Mouse (Mus musculus): ENCODE results near the gene Rab3gap2.
"Not testable (repeated sequence)": the region's sequence is repeated elsewhere in the genome, so short reads cannot be mapped to it uniquely, and the experiment has no call there.

Rab3gap2 gene

DNA sequence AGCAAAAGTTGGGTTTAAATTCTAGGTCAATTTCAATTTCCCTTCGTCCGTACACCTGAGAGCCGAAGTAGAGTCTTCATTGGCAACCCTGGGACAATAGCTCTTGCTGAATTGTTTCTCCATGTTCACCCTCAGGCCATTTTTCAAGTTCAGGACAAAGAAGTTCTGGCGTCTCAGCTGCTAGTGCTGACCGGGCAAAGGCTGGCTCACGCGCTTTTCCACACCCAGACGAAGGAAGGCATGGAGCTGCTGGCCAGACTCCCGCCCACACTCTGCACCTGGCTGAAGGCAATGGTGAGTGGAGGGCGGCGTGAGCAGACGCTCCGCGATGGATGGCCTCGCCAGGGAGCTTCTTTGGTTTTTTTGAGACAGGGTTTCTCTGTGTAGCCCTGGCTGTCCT, 79.3 kb downstream of the Rab3gap2 start:
- no peak for DNase-seq (ENCODE audit: low spot score)

GRCm38 (mm10) chr1:185284740-185285139, 80.8 kb downstream of the Rab3gap2 start:
- peak; percentile 35 for DNase-seq (ENCODE audit: low spot score)

DNA sequence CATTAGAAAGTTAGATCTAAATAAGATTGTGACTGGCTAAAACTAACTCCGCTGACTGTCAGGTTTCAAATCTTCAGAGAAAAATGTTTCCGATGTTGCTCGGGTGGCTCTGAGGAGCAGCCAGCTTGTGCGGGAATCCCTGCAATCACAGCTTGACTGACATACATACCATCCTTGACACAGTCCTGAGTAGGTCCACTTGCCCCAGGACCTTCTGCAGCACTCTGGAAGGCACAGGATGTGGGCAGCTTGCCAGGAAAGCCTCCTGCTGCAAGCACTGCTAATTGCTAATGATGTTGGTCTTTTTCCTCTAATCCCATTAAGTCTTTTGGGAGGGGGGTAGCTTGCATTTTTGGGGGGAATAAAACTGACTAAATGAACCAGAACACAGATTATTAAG, 81.3 kb downstream of the Rab3gap2 start:
- DNase-seq (ENCODE audit: low spot score), result no peak

- no peak for DNase-seq (ENCODE audit: low spot score)
Observed at GRCm38 (mm10) chr1:185287066-185287465, 83.1 kb downstream of the Rab3gap2 start.

GRCm38 (mm10) chr1:185289231-185289630, 85.3 kb downstream of the Rab3gap2 start:
- no peak for DNase-seq (ENCODE audit: low spot score)

DNA sequence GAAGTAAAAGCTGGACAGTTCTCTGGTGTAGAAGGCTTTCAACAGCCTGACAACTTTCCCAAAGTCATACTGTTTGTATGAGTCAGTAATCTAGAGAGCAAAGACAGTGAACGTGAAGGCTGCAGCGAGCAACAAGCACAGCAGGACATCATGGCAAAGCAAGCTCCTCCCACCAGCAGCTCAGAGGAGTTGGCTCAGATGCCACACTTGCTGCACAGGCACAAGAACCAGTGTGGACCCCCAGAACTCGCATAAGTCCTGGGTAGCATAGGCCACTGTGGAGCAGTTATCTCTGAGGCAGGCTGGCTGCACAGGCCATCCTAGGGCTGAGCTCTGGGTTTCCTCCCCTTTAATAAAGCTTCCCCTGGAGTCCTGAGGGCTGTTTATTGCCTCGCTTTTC, 87.4 kb downstream of the Rab3gap2 start:
- DNase-seq (ENCODE audit: low spot score), result no peak

DNA sequence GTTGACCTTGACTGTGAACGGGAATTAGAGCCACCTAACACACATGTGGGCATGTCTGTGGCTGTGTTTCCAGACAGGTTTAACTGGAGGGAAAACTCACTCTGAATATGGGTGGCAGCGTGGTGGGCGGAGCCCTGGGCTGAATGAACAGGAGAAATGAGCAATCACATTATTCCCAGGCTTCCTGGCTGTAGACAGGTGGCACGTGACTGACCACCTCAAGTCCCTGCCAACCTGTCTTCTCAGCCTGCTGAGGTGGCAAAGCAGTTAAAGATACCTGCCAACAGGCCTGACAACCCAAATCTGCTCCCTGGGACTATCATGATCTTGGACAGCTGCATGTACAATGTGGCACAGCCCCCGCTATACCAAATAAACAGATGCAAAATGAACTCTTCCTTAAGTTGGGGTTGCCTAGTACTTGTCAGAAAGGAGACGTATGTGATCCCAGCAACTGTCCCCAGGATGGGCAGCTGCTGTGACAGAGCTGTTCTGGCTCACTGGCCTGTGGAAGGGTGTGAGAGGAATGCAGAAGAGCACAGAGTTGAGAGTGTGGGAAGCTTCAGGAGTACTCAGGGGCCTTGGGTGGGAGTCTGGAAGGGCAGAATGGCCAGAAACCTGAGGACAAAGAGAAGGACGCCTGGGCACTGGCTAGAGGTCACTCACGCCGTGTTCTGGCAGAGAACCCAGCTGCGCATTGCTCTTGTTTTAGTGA, 88.9 kb downstream of the Rab3gap2 start:
- no peak for DNase-seq (ENCODE audit: low spot score)

DNA sequence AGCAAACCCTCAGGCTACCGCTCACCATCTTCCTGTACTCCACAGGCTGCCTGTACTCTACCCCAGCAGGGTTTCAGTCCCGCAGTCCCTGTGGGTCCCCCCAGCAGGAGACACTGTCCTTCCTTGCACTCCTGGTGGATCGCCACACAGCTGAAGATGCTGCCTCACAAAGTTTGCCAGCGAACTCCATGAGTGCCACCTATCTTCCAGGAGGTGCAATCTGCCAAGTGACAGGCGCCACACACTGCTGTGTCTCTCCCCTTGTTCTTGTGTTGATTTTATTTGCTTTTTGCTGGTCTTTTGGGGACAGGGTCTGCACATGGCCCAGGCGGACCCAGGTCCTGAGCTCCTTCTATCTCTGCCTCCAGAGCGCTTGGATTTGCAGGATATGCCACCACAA, 92.9 kb downstream of the Rab3gap2 start:
- DNase-seq (ENCODE audit: low spot score), result no peak

DNA sequence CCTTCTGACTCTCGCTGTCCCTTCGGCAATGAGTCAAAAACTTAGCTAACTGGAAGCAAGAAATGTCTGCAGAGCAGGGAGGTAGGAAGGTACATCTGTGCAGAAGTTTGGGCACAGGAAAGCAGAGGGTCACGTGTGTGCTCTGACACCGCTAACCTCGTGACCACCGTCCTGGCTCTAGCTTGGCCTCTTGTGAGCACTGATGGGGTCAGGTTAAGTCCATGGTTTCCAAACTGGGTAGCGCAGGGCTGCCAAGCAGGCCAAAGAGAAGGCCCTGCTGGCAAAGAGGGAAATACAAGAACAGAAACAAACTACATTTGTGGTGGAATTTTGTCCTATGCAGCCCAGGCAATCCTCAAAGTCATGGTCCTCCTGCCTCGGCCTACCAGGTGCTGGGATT, 94.6 kb downstream of the Rab3gap2 start:
- no peak for DNase-seq (ENCODE audit: low spot score)

DNA sequence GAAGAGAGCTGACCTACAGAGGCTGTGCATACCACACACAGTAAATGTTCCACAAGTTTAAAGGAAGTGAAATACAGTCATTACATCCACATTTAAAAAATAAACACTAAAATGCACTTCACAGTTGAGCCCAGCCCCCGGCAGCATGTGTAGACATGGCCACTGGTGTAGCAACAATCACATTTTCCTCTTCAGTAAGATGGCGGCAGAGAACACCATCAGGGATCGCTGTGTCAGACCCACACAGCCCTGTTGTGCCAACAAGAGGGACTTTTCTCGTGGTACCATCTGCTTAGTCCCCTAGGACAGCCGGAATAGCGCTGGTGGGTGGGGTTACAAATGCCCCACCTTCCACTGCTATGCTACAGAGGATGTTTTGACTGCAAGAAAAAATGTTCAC, 98.9 kb downstream of the Rab3gap2 start:
- no peak for DNase-seq (ENCODE audit: low spot score)

GRCm38 (mm10) chr1:185306836-185307235, 102.9 kb downstream of the Rab3gap2 start:
- DNase-seq (ENCODE audit: low spot score), result no peak

DNA sequence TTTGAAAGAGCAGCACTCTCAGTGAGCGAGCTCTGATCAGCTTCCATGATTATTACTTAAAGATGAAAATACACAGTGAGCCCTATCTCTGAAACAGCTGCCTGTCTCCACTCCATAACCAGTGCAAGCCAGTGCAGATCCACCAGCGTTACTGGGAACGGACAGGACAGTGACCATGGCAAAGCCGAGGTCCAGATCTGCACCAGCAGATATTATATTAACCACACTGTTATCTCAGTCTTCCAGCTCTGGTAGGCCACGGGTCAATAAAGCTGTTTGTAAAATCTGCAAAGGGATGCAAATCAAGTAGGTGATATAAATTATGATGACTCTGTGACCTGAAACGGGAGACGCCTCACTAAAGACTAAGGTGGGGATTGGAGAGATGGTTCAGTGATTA, 103.7 kb downstream of the Rab3gap2 start:
- no peak for DNase-seq (ENCODE audit: low spot score)

- DNase-seq (ENCODE audit: low spot score), result no peak
Observed at GRCm38 (mm10) chr1:185308334-185308733, 104.4 kb downstream of the Rab3gap2 start.

DNA sequence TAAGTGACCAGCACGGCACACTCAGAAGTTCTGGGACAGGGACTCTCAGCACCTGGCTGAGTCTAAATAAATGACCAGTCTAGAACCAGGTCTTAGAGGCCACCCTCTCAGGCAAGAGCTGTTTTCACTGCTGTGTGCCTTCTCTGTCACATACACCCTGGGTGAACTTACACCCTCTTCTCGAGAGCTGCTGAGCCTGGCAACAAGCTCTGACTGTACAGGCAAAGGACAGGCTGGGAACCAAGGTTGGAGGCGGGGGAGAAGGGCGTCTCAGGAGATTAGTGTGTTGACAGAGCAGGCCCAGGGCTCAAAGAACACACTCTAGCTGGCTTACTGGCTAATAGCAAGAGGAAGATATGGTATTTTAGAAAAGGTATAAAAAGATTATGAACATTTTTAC, 105.0 kb downstream of the Rab3gap2 start:
- no peak for DNase-seq (ENCODE audit: low spot score)

DNA sequence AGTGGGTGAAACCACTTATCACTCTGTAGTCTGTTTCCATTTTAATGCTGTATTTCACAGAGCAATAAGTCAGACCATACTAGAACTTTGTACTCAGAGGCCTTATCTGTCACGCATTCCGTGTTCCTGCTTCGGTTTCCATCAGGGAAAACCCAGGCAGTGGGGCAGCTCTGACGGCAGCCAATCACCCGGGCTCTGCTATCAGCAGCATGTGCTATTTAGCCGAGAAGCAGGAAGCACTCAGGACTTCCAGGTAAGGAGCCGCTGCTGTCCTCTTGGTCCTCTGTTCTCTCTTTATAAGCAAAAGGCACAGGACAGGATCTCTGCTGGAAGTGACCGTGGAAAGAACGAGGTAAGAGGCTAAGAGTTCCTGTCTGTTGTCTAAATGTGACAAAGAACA, 108.0 kb downstream of the Rab3gap2 start:
- DNase-seq (ENCODE audit: low spot score), result no peak

GRCm38 (mm10) chr1:185314546-185314945, 110.6 kb downstream of the Rab3gap2 start:
- DNase-seq (ENCODE audit: low spot score), result no peak

DNA sequence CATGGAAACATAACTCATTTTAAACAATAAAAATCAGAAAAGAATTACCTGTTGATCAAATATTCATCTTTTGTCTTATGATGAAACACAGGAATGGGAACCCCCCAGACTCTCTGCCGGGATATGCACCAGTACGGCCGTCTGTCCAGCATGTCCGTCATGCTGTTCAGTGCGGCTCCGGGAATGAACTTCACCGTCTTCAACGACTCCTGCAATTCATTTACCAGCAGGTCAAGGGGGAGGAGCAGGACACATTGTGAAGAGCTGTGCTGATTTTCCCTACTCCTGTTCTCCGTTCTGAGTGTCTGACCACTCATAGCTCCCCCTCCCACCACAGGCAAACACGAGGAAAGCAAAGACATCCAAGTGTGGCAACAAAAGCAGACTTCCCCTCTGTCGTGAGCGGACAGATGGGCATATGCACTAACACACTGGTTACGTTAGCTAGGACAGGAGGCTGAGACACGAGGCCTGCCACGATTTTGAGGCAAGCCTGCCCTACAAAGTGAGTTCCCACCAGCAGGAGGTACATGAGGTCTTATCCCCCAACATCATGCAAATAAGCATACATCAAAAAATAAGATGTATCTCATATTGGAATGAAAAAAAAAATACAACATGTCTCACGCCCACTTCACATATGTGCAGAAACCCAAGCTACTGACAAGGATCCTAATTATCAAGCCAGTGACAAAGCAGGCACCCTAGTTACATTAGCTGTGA, 112.1 kb downstream of the Rab3gap2 start:
- peak; percentile 49 for DNase-seq (ENCODE audit: low spot score)

- not testable (repeated sequence) for DNase-seq (ENCODE audit: low spot score)
Observed at GRCm38 (mm10) chr1:185327754-185328345, 123.9 kb downstream of the Rab3gap2 start.

DNA sequence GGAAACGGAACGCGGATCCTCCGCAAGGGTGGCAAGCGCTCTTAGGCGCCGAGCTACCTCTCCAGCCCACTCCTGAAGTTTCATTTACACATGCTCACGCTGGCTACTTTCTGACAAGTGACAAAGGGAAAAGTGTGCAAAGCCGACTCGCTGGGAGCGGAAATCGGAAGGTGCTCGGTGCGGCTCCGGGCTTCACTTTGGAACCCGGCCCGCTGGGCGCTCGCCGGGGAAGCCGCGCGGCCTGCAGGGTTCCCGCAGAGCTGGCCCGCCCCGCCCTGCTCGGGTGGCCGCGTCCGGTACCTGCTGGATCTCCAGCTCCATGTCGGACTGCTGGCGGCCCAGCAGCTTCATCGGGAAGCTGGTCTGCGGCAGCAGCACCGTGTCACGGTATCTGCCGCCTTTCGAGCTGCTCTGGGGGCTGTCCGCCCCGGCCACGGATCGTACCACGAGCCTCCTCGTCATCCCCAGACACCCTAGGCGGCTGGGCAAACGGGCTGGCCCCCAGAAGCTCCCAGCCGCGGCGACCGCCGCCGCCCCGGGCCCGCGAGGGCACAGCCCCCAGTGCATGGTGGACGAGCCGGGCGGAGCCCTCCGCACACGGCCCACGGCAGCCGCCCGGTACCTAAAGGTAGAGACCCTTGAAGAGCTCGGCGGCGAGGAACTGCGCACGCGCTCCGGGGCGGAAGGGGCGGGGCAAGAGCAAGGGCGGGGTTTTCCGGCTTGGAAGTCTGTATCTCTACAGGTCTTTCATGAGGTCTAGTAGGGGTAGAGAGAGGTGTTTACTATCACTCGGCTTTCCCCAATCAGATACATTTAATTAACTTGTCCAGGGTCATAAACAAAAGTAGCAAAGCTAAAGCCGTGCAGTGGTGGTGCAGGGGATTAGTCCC, 125.0 kb downstream of the Rab3gap2 start, which contains the start of gene Iars2:
Gene Iars2, minus strand, starts transcription at position 676 of the 890 bp plus-strand sequence.
- peak; percentile 84 for DNase-seq (ENCODE audit: low spot score)

- no peak for DNase-seq (ENCODE audit: low spot score)
Observed at GRCm38 (mm10) chr1:185329851-185330250, 125.9 kb downstream of the Rab3gap2 start.

GRCm38 (mm10) chr1:185331364-185331763, 127.4 kb downstream of the Rab3gap2 start:
- DNase-seq (ENCODE audit: low spot score), result no peak

DNA sequence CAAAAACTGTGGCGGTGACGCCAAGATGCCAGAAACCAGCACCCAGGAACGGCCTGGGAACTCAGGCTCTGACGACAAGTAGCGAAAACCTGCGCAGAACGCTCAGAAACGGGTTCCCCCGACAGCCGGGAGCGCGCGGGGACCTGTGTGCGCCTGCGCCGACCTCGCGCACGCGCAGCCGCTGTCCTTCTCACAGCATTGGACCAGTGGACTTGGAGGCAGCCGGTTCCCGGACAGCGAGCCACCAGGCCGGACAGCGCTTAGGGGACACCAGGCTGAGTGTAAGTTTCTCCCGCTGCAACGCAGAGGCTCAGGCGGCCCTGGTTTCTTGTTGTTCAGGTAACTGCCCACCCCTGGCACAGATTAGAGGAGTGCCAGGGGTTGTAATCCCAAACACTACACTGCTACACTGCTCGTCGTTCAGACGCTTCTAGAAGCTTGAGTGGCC, 128.1 kb downstream of the Rab3gap2 start, which contains the start of gene Bpnt1:
Gene Bpnt1, plus strand, starts transcription at position 167 of the 448 bp plus-strand sequence.
- DNase-seq (ENCODE audit: low spot score), result peak; percentile 65
